Mouse (Mus musculus): ENCODE results near the gene Eaf1.

Eaf1 gene

DNA sequence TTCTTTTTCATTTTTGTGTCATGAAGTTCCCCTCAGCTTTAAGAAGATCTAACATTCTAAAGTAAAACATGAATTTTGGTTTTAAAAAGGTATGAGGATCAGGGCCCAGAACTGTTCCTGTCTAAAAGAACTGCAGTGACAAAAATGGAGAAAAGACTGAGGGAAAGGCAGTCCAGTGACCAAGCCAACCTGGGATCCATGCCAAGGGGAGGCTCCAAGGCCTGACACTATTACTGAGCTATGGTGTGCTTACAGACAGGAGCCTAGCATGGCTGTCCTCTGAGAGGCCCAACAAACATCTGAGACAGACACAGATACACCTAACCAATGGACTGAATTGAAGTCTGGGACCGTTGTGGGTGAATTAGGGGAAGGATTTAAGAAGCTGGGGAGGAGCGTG is 15.7 kb downstream of the Eaf1 start:
- no peak for DNase-seq (ENCODE audit: low spot score in 2 of 2)

DNA sequence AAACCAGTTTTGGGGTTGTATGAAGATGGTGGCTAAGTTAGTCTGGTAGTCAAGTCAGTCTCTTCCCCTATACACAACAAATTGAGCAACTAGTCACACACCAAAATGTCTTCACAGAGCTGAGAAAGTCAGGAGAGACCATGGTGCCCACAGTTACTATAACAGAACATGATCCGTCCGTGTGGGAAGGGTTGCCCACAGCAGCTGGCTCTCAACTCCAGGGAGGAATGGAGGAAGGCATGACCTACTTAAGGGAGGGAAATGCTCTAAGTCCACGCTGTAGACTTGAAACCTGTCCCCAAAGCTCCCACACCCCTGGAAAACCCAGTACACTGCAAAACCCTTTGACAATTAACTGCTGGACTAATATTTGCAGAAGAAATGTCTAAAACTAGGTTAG is 16.1 kb downstream of the Eaf1 start:
- DNase-seq (ENCODE audit: low spot score in 2 of 2), result no peak

DNA sequence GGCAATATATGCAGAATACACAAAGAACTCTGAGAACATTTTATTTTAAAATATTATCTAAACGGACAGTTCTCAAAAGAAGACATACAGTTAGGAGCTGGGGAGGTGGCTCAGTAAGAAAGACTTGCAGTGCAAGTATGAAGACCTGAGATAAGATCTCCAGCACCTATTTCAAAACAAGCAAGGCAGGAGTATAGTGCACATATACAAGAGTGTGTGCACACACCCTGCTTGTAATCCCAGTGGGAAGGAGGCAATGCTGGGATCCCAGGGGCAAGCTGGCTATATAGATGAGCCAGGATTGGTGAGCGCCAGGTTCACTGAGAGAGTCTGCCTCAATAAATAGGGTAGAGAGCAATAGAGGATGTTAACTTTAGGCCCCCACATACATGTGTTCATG is 21.7 kb downstream of the Eaf1 start:
- DNase-seq (ENCODE audit: low spot score in 2 of 2), result no peak

DNA sequence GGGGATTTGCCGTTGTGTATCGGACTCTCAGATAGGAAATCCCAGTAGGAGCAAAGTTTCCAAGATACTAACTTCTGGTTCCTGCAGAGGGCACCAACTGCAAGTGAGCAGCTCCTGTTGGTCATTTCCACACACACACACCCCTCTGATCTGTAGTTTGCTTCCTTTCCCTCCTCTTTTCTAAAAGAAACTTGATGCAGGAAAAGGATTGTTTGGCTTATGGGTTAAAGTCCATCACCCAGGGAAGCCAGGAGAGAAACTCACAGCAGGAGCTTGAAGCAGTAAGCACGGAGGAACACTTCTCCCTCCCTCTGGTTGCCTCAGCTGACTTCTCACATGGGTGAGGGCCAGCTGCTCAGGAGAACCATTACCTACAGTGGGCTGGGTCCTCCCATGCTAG is 25.0 kb downstream of the Eaf1 start:
- DNase-seq (ENCODE audit: low spot score in 2 of 2), result no peak

DNA sequence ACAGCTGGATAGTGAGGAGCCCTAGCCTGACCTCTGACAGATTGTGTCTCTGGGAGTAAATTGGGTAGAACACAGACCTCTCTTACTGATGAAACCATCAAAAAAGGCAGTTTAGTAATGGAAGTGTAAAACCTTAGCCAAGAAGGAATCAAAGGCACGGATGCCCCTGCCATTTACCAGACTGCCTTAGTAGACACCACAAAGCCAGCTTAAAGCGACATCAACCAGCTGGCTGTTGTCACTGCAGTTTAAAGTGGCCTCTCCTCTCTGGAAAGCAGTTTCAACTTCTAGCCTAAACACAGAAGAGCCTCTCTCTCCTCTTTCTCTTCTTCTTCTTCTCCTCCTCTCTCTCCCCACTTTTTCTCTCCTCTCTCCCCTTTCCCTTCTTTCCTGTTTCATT is 27.1 kb downstream of the Eaf1 start:
- DNase-seq (ENCODE audit: low spot score in 2 of 2), result no peak

DNA sequence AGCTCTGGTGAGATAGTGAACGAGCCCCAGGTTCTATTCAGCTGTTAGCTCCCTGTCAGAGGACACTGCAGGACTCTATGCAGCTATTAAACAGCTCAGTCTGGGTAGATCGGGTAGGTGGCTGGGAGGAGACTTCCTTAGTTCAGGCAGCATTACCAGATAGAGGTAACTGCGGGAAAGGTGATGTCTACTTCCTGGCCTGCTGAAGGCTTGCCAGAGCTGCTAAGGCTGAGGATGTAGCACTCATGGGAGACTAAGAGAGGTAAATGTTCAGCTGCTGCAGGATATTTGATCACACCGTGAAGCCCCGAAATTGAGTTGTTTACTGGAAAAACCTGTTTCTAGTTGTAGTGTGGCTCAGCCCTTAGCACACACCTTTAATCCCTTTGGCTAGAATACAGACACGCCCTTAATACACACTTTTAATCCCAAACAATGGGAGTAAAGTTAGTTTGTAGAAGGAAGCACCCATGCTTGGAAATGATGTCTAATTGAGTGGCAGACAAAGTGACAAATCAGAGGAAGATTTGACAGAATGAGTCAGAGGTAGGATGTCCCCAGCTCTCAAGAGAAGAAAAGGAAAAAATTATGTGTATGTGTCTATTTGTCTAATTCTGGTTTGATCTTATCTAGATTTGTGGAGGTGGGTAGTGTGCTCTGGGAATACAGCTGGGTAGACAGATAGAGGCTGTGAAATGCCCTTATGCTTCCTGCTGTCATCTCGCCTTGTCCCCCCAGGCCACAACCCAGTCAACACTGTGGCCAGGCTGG is 31.0 kb downstream of the Eaf1 start:
- DNase-seq (ENCODE audit: low spot score in 2 of 2), result no peak

DNA sequence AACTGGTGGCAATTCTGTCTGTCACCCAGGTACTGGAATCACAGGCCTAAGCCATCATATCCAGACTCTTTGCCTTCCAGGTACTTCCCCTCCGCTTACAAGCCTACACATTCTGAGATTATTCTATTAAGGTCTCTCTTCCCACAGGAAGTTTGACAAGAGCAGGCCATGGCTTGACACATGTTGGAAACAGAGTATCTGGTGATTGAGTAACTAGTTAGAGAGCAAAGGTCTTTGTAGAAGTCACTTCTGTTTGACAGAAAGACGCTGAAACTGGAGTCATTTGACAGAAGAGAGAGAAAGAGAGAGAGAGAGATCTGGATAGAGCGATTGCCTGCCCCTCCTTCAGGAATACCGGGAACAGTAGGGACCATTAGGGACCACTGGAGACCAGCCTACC is 36.6 kb downstream of the Eaf1 start:
- DNase-seq (ENCODE audit: low spot score in 2 of 2), result no peak

DNA sequence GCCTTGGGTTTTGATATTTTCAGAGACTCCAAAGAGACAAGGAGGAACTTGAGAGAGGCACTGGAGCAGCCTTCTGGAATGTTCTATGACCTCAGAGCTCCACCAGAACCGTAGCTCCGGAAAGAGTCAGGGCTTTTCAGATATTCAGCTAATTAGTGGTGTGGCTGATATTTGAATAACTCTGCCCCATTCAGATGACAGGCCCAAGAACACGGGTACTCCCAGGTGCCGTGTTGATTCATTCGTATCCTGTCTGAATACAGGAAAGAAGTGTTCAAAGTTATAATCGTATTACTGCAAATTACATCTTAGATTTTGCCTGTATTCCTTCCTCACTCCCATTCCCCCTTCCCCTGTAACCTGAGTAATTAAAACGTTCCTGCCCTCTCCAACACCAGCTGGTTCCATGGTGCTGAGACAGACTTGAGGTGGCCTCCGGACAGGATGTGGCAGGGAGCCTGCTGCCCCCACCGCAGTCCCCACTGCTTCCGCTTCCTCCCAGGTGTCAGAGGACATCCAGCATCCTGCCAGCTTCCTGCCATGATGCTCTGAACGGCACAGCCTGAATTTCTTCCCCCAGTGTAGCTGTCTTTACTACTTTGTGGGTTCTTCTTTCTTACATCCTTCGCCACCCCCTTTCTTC is 37.4 kb downstream of the Eaf1 start:
- no peak for DNase-seq (ENCODE audit: low spot score in 2 of 2)

DNA sequence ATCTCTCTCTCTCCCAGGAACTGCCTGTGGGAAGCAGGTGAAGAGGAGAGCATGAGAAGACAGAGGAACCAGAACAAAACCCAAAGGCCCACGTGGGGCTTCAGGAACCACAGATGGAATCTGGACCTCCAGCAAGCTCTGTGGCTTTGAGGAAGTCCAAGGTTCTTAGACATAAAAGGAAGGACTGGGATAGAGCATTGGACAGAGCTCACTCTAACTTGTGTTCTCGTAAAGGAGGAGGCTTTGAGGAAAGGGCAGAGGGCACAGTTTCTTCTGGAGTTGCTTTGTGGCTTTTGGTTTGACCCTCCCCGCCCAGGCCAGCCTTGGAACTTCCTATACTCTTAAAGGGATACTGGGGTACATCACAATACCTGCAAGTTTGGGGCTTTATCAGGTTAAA is 38.5 kb downstream of the Eaf1 start:
- DNase-seq (ENCODE audit: low spot score in 2 of 2), result no peak

DNA sequence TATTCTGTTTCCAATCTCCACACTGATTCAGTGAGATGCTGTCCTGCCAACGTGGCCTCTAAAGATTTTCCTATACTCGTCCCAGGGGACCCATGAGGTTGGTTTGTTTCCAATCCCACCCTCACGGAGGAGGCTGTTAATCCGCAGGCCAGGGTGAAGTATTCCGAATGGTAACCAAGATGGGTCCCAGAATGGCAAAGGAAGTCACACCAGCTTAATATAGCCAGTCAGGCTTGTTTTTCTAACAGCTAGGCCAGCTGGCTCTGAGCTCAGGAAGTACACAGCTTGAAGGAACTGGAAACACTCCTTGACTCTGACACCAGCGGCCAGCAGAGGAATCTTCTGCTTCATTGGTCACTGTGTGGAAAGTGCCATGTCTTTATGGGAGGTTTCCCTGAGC is 43.1 kb downstream of the Eaf1 start:
- DNase-seq (ENCODE audit: low spot score in 2 of 2), result peak; percentile 35 to 41

DNA sequence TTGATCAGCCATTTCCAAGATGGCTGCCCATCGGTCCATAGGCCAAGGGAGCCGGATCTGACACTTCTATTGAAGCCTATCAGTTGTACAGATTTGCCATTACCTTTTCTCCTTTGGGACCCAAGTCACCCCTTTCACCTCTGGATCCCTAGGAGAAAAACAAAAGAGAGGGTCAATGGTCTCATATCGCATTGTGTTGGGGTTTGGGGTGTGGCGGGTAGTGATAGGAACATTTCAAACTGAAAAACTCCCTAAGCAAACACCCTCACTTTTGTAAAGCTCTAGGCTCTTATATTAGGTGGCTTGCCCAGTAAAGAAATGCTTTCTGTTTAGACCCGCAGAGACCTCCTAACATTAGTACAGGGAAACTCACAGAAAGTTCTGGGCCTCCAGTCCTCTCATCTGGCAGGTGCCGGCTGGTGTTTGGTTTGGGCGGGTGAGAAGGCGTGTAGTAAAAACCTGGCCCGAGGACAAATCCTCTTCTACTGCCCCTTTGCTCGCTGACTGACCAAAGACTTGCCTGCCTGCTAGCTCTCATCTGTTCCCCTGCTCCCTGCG is 49.8 kb downstream of the Eaf1 start:
- DNase-seq (ENCODE audit: low spot score in 2 of 2), result no peak

DNA sequence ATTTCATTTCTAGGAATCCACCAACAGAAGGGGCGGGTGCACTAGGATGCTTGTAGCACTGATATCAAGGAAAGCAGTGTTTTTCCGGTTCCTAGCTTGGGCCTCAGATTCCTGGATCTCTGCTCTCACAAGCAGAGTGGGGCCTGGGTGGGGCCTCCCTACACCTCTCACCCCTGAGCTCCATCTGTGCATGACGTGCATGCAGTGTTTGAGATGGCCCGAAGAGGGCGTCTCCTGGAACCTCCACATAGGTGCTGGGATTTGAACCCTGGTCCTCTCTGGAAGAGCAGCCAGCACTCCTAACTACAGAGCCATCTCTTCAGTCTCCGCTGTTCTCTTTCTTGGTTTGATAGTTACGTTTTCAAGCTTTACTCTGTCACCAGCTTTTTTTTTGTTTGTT is 60.8 kb downstream of the Eaf1 start:
- no peak for DNase-seq (ENCODE audit: low spot score in 2 of 2)

DNA sequence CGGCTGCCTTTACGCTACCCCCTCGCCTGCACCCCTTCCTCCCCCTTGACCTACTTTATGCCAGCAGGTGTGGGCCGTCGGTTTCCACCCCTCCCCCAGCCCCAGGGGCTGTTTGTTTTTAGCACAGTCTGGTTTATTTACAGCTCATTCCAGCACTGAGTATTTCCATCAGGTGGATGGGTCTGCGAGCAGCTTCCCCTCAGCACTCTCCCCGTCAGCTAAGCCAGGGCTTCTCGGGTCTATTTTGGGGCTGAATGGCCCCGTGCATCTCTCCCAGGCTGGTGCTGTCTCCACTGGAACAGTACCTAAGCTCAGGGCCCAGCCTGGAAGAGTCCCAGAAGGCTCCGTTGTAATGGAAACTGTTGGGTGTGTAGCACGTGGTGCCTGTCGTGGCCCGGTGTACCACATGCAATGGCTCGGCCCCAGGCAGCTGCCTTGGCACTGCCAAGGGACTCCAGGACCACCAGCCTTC is 61.8 kb downstream of the Eaf1 start:
- no peak for DNase-seq (ENCODE audit: low spot score in 2 of 2)

DNA sequence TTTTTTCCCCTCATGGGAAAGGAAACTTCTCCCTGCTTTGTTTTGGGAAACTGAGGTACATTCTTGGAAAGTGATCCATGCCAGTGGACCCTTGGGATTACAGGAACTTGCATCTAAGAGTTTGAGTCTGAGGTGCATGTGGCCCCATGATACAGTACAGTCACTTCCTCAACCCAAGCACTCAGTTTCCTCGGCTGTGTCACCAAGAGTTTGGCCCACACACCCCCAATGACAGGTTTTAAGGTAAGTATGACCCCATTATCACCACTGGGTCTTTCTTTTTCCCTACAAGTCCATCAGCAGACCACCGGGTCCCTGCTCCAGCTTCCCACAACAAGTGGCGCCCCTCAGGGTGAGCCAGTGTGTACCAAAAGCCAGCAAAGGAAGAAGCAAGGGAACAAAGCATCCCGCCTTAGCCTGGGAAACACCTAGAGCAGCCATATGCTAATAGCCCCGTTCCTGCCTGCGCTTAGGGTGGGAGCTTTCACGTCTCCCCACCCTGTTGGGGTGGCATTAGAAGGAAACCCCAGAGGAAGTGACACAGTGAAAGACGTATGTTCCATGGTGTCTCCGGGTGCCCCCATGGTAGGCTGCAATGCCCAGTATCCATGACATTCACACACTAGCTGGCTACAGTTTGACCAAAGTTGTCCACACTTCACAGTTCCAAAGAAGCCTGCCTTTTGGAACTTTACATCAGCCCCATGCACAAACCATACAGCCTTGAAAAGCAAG is 62.5 kb downstream of the Eaf1 start:
- DNase-seq (ENCODE audit: low spot score in 2 of 2), result no peak

DNA sequence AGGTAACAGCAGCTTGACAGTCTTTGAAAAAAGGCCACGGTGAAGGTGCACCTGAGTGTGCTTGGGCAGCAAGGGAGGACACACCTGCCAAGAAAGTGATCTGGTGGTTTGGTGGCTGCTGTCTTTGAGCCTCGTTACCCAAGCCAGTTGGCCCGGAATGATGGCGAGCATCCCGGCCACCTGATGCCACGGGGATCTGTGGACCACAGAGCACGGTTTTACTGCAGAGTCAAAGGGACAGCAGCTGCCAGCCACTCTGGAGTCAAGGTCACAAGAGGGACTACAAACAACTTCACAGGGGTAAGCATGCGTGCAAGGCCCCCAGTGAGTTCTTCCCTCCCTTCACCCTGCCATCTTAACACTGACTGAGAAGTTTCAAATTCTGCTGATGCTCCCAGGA is 63.1 kb downstream of the Eaf1 start:
- DNase-seq (ENCODE audit: low spot score in 2 of 2), result no peak

DNA sequence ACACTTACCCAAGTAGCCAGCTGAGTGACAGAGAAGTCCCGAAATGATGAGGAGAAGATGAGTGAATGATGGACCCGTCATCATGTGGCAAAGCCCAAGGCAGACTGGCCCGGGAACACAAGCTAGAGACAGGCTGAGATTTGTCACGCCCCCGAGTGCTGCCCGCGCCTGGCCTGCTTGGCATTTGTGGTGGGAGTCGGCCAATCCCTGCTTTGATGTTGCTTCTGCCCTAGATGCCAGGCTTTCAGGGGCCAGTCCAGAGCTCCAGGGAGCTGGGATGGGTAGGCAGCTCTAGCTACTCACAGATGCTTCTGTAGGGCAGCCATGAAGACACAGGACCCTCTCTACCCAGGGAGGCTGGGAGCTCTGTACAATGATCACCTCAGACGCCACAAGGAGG is 63.6 kb downstream of the Eaf1 start:
- no peak for DNase-seq (ENCODE audit: low spot score in 2 of 2)

DNA sequence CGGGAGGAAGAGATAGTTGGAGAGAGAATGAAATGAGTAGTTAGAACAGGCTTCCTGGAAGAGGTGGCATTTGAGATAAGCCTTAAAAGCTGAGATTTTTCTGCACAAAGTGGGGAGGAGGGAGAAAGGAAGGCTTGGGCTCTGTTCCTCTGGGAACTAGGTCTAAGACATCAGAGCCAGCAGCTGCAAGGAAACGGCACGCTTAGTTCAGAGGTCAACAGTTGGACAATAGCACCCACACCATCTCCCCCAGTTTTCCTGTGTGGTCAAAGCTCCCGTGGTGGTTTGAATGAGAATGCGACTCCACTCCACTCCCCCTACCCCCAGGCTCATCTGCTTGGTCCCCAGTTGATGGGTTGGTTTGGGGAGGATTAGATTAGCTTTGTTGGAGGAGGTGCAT is 65.0 kb downstream of the Eaf1 start:
- no peak for DNase-seq (ENCODE audit: low spot score in 2 of 2)
